Mouse (Mus musculus): ENCODE data around the gene Wdr93. TPM values are rescaled to one million over a fixed set of nuclear protein-coding genes. Genes with fewer than 3 reads are reported as not detected.

The Wdr93 gene
- not detected in 2 replicates for total RNA-seq (2017)

DNA sequence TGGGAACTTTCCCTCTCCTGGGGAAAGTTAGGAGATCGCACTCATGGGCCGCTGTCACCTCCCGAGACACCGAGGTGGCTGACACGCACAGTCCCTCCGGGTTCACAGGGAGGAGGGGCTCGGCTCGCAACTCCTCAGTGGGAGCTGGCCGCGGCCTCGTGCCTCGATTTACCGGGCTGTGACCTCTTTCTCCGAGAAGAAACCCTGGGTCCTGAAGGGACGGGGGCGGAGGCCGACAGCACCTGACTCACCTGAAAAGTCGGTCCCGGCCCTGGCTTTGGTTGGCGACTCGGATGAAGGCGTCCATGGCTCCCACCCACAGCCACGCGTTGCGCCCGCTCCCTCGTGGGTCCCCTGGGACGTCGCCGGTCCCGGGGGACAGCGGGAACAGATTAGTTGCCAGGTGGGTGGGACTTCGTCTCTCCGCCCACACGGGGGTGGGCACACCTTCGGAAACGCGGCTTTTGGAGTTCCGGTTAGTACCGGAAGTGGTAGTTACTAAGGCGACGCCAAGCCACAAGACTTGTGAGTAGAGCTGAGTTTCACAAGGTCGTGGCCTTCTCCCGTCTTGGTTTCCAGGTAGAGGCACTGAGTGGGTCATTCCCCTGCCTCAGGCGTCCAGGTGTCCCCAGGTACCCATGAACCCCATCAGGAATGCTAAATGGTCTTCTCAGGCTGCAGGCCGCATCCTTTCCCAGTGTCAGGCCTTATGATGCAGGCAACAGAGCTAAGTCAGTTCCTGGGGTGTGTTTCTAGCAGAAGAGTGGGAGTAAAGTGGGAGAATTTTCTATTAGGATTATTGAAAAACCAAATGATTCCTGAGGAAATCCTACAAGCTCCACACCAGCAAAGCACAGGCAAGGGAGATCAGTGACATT lies at the start of gene Wdr93, which contains the start of gene Pex11a:
Wdr93 (plus strand) TSS at position 505 of the 878 bp plus-strand sequence.
Pex11a (minus strand) TSS at position 473 of the 878 bp plus-strand sequence.
- peak; percentile 75 for ATAC-seq (ENCODE audit: extremely low read depth, insufficient number of reproducible peaks, low FRiP score, poor library complexity, severe bottlenecking)

DNA sequence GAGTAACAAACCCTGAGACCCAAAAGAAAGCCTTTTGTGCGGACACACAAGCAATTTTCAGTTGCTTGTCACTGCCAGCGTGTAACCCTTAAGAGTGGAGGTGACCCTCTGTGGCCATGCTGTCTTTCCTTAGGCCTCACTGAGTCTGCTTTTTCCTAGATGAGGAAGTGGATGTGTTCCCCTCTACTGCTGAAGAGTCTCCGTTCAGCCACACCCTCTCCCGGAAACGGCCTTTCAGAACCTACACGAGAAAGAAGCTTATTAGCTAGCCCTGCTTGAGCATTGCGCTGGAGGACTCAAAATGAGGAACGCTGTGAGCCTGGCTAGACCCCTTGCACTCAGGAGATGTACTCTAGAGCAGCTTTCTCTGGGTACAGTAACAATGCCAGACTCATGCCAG lies 46.5 kb upstream of the Wdr93 start:
- no peak for ATAC-seq (ENCODE audit: extremely low read depth, insufficient number of reproducible peaks, low FRiP score, poor library complexity, severe bottlenecking)

DNA sequence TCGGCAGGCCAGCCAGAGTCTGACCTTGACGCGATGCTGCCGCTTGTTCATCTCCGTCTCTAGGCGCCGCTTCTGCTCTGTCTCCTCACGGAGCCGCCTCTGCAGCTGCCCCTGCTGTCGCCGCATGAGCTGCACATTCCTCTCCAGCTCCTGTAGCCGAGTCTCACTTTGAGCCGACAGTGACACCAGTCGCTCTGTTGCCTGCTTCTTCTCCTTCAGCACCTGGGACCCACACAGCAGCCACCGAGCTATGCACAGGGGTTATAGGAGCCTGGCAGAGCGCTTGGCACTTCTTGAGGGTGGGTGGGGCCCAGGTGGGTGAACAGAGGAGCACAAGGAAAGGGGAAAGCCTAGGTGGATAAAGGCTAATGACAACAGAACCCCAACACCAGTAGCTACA lies 40.2 kb upstream of the Wdr93 start:
- ATAC-seq (ENCODE audit: extremely low read depth, insufficient number of reproducible peaks, low FRiP score, poor library complexity, severe bottlenecking), result no peak

DNA sequence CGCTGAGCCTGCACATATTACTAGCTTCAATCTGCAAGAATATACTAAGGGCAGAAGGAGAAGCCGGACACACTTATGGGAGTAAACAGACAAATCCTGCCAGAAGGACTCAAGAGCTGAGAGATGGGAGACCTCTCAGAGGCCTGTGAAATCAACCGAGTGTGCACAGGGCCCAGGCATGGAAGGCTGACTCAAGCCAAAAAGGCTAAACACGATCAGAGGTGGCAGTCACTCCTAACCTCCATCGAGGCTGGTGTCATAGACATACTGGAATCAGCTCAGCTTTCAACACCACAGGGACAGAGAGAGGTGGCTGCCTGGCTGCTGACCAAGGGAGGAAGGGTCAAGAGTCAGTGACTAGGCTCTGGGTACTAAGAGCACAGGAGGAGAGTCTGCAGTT lies 37.8 kb upstream of the Wdr93 start:
- ATAC-seq (ENCODE audit: extremely low read depth, insufficient number of reproducible peaks, low FRiP score, poor library complexity, severe bottlenecking), result no peak

DNA sequence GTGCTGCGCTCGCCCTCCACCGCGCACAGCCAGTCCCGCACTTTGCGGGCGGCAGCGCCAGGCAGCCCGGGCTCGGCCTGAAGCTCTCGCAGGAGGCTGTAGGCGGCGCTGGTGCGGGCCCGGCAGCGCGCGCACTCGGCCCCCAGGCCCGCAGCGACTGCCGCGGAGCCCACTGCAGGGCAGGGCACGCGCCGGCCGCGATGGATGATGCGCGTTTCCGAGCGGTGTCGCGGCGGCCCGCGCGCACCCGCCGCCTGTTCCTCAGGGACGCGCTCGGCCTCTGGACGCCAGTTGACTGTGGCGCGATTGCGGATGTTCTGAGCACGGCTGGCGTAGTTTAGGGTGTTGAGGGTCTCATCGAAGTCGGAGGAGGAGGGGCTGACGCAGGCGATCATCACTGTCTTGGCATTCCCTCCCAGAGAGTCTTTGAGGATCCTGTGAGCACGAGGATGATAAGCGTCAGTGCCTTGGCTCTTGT lies 32.8 kb upstream of the Wdr93 start:
- ATAC-seq (ENCODE audit: extremely low read depth, insufficient number of reproducible peaks, low FRiP score, poor library complexity, severe bottlenecking), result no peak

DNA sequence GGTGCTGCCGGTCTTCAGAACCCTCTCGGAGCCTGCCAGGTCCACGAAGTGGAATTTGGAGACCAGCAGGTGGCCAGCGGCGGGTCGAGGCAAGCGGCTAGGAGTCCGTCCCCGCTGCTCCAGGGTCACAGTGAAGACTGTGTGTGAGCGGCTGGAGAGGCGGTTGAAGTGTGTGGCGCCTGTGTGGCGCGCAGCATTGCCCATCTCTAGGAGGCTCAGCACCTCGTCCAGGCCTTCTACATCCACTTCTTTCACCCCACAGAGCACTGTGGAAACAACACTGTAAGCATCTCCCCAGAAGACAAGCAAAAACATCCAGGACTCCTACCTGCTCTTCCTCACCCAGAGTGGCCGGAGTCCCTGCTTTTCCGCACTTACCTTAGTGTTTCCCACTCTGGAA lies 32.1 kb upstream of the Wdr93 start:
- ATAC-seq (ENCODE audit: extremely low read depth, insufficient number of reproducible peaks, low FRiP score, poor library complexity, severe bottlenecking), result no peak

DNA sequence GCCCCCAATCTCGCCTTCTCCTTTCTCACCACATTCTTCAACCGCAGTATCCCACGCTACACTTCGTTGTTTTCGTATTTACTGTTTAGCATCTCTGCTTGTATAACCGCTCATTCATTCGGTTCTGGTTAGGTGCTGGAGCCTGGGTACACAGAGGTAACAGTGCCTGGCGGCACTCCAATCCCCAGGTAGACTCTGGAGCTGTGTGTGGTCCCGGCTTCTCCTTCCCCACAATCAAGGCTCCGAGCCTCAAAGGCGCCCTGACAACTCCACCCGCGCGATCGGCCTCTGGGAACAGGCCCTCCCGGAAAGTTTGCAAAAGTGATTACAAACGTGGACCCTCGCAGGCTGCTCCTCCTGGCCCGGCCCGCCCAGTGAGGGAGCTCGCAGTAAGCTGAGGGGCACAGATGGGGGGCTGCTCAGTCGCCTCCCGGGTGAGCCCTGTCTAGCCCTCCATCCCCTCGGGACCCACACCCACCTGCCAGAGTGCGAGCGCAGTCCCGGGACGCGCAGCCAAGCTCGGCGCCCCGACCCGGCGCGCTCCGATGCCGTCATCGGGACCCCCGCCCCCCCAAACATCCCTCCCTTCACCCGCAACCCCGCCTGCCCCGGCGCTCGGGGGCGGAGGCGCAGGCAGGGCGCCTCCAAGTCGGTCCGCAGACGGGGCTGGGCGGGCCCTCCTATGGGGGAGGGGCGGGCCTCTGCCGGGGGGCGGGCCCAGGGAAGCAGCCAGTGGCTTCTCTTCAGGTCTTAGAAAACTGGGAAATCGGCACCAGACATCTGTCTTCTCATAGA lies 27.6 kb upstream of the Wdr93 start, which contains the start of gene Kif7:
Kif7 (minus strand) TSS at position 534 of the 795 bp plus-strand sequence.
- no peak for ATAC-seq (ENCODE audit: extremely low read depth, insufficient number of reproducible peaks, low FRiP score, poor library complexity, severe bottlenecking)

DNA sequence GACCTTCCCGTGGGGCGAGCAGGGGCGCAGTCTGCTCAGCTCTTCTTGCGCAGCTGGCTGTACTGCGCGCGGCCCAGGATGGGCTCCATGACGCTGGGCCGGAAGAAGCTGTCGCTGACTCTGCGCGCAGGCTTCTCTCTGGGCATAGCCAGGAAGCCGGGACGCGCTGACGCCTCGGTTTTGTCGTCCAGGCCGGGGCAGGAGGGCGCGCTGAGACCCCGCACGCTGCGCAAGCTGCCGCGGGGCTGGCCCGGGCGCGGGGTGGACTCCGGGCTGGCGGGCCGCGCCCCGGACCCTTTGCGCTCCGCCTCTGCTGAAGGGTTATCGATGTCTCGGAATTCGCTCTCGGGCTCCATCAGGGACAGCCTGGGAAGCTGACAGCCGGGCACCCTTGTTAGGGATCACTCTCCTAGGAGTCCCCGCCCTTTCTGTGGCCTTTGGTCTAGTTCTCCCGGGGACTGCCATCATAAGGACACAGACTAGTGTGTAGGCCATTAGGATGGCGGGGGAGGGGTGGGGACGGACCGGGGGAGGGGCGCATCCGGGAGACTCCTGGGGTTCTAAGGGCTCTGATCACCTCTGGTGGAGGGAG lies 21.5 kb upstream of the Wdr93 start:
- ATAC-seq (ENCODE audit: extremely low read depth, insufficient number of reproducible peaks, low FRiP score, poor library complexity, severe bottlenecking), result no peak

DNA sequence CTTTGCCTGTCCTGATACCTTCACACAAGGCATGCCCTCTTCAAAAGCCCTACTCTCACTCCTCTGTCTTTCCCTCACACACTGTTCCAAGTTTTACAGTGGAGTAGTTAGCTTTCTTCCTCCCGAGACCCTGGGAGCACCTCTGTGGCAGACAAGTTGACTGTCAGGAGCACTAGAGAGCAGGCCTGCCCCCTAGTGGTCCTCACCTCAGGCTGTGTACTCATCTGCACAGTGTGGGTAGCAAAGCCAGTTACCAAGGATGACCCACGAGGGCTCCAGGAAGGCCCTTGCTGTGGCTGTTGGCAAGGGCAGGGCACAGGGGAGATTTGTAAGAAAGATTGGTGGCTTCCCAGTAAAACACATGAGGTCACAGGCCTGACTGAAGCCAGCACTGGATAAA lies 15.9 kb upstream of the Wdr93 start:
- ATAC-seq (ENCODE audit: extremely low read depth, insufficient number of reproducible peaks, low FRiP score, poor library complexity, severe bottlenecking), result no peak

DNA sequence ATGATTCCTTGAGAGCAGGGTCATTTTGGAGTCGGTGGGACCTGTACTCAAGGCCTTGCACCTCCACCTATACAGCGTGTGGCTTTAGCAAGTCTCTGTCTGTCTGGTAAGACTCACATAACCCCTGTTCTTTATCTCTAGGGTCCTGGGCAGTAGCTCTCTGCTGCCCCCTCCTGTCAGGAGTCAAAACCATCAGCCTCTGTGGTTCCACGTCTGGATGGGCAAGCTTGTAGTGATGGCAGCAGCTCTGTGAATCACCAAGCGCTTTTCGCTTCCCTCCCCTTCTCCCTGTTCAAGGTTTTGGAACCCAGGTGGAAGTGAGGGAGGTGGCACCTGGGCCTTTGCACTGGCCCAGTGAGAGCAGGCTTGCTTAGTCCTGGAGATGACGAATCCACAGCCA lies 14.7 kb upstream of the Wdr93 start:
- no peak for ATAC-seq (ENCODE audit: extremely low read depth, insufficient number of reproducible peaks, low FRiP score, poor library complexity, severe bottlenecking)

DNA sequence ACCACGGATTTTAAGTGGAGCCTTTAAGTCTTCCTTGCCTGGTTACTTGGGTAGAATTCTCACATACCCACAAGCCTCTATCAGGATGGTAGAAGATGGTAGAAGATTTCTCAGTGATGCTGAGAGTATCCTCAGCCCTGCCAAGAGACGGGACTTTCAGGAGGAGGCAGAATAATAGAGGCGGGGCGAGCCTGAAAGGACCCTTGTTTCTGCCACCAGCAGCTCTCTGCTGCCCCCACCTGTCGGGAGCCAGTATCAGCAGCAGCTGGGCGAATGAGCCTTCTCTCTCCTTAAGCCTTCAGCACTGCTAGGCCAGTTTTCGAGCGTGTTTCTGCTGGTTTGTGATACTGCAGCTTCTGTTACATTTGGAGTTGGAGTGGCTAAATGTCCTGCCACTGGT lies 13.8 kb upstream of the Wdr93 start:
- no peak for ATAC-seq (ENCODE audit: extremely low read depth, insufficient number of reproducible peaks, low FRiP score, poor library complexity, severe bottlenecking)

DNA sequence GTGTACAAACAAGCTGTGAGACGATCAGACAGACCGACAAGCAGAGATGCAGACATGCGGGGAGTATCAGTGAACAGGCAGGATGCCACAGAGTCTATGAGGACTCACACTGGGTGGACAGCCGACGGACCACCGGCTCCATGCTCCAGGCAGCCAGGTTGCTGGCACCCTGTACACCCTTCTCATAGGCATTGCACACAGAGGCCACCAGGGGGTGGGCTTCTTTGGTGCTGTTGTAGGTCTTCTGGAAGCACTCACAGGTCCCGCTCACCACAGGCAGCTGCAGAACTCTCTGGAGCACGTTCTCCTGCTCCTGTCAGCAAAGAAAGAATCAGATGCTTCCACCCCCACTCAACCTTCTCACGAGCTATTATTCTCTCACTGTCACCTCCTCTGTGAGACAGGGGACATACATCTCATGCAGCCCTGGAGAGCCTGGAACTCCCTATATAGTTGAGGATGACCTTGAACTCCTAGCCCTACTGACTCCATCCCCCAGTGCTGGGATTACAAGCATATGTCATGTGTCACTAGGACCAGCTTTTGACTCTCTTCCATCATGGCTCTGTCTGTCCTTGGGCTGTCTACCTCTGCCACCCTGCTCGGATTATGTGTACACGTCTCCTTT lies 13.1 kb upstream of the Wdr93 start:
- ATAC-seq (ENCODE audit: extremely low read depth, insufficient number of reproducible peaks, low FRiP score, poor library complexity, severe bottlenecking), result no peak

DNA sequence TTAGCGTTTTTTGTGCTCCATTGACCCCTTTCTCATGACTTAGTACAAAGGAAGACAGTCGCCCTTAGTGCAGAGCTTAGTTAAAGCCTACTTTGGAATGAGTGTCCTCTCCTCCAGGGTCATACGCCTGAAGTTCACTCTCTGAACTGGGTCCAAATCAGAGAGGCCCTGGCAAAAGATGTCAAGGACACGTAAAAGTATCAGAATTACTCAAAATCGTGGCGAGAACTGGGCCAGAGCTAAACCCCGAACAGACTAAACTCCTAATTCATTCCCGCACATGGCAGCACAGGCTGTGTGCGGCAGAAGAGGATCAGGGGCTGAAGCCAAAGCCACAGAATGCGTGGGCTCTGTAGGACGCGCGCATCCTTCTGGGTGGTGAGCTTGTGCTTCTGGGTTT lies 11.5 kb upstream of the Wdr93 start:
- ATAC-seq (ENCODE audit: extremely low read depth, insufficient number of reproducible peaks, low FRiP score, poor library complexity, severe bottlenecking), result no peak

DNA sequence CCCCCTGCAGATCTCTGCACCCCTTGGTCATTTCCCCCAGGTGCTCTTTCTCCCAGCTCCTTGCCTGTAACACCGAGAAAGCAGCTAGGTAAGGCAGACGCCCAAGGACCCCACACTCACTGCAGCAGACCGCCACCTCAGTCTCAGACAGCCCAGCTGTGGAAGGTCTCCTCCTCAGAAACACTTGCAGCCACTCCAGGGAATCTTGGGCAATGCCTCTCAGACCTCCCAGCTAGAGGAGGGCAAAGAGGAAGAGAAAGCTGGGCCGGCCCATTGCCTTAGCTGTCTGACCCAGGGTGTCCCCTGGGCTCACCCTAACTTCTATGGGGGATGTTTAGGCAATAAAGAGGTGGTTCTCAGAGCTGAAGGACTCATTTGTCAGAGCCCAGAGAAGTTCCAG lies 10.3 kb upstream of the Wdr93 start, which contains the start of gene Plin1:
Plin1 (minus strand) TSS at position 282 of the 400 bp plus-strand sequence.
- ATAC-seq (ENCODE audit: extremely low read depth, insufficient number of reproducible peaks, low FRiP score, poor library complexity, severe bottlenecking), result no peak

DNA sequence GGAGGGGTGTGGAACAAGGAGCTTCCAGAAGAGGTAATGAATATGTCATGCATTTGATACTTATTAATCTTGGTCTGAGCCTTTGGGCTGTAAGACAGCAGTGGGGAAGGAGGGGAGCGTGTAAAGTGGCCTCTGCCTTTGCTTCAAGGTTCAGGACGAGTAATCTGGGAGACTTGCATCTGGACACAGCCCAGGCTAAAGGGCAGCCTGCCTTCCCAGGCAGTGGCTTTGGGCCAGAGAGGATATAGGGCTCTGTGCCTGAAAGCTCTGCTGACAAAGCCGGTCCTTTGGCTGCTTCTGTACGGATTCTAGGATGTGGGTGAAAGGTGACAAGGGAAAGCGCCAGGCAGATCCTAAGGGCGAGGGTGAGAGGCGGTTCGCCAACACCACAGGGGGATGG lies 8.4 kb upstream of the Wdr93 start:
- no peak for ATAC-seq (ENCODE audit: extremely low read depth, insufficient number of reproducible peaks, low FRiP score, poor library complexity, severe bottlenecking)

DNA sequence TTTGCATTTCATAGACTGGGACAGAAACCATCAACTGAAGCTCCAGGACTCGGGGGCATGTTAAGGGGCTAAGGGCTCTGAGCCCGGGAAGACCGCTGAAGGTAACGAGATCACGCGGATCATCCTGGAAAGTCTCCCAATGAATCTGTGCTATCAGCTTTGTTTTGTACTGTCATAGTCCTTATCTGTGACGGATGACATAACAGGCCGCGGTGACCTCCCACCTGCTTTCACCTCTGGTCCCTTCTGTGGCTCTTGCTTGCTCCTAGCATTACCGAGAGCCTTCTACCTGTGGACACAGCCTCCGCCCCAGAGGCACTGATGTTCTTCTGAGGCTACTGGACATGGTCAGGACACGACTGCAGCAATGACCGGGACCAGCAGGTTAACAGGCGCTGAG lies 6.5 kb upstream of the Wdr93 start:
- ATAC-seq (ENCODE audit: extremely low read depth, insufficient number of reproducible peaks, low FRiP score, poor library complexity, severe bottlenecking), result no peak

DNA sequence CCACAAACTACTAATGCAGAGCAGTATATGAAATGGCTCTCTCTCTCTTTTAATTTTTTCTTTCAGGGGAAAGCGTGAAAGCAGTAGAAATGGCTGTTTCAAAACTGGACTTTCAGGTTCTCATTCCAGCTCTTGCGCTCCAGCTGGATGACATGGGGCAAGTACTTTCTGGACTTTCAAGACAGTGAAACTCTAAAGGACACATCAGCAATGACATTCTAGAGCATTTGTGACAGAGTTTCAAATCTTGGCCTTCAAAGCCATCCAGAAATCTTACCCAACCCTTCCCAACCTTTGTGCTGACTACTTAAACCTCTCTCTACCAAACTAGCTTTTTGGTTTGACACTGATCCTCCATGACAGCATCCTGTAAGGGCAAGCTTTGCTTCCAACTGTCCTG lies 4.0 kb upstream of the Wdr93 start:
- no peak for ATAC-seq (ENCODE audit: extremely low read depth, insufficient number of reproducible peaks, low FRiP score, poor library complexity, severe bottlenecking)

DNA sequence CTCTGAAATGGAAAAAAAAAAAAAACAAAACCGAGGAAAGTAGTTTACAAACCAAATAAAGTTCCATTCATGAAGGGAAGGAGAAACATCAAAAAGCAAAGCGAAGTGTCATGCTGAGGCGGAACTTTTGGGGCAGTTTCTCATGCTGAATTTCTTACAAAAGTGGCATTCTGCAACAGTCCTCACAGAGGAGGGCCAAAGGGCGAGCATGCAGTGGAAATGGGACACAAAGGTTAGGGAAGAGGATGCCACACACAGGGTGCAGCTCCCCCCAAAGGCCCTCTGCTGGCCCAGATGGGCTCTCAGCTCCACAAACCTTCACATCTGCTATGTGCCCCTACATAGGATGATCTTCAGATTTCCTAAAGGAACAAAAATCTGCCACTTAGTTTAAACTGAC lies 2.7 kb upstream of the Wdr93 start:
- no peak for ATAC-seq (ENCODE audit: extremely low read depth, insufficient number of reproducible peaks, low FRiP score, poor library complexity, severe bottlenecking)

DNA sequence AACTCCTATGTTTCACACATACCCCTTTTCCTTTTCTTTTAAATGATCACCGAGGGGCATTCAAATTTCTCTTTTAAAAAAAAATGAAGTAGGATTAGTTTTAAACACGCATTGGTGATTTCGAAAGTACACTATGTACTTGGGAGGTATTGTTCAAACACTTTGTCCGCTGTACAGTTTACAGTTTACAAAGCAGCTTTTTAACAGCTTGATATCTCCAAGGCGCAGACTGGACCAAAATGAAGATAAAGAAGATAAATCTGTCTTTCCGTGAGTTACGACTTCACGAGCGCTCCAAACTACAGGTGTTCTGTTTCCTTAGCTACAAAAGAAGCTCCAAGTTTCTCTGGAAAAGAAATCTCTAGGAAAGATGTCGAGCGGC lies 695 bp upstream of the Wdr93 start:
- ATAC-seq (ENCODE audit: extremely low read depth, insufficient number of reproducible peaks, low FRiP score, poor library complexity, severe bottlenecking), result no peak

All from neutrophil, adult 5-6 weeks (primary cell).